Mouse (Mus musculus): Measurements from ENCODE around the gene Sos1.

Gene Sos1

GRCm38 (mm10) chr17:80480031-80480854, at the start of gene Sos1:
Gene Sos1 (minus strand): TSS chr17:80480453.
- peak; percentile 95 to 97 for DNase-seq (ENCODE audit: low spot score in 2 of 2)

DNA sequence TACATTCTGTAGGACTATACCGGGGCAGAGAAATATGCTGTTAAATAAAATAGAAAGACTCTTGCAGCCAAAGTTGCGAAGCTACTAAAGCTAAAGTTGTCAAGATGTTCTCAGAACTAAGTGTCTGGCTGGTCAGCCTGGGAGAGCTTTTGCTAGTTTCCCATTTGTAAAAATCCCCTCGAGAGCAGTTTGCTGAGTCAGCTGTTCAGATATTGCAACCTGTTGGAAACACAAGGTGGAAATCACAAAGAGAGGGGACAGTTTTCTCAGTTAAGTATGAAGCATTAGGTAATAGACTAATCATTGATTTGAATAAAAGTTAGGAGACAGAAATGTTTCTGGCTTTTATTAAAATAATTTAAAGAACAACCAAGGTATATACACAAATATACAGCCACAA, 43.0 kb upstream of the Sos1 start:
- no peak for DNase-seq (ENCODE audit: low spot score in 2 of 2)

DNA sequence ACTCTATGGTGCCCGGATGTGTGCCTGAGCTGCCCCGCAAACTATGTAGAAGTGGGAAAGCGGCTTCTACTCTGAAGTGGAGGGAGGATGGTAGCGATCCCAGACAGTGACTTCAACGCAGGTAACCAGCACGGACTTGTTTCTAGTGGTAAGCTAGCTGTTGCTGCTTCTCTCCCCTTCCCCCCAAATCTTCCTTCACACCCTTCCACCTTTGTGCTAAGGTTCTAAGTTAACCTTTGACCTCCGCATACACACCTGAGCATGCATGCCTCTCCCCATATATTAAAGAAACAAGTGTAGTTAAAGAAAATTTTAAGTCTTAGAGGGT, 41.9 kb upstream of the Sos1 start:
- DNase-seq (ENCODE audit: low spot score in 2 of 2), result no peak

DNA sequence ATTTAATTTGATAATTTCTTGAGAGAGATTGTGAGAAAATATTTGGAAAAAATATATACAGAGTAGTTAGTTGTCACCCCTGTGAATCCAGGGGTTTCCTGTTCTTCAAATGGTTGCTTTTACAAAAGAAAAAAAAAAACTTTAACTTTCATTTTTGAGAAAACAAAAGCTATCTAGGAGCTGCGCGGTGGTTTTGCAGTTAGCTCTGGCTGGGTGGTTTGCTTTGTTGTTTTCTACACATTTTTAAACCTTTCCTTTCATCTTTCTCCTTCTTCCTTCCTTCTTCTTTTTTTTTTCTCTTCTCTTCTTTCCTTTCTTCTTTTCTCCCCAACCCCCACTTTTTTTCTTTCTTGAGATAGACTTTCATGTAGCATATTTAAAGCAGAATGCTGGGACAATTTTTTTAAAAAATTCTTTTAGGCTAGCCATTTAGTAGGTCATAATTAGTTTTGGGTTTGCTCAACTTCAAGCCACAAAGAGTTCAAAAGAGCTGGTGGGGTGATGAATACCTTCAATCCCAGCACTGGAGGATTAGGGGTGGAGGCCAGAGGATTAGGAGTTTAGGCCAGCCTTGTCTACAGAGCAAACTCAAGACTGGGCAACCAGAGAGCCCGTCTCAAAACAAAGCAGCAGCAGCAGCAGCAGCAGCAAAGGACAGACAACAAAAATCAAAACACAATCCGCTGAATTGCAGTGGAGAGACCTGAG, 41.4 kb upstream of the Sos1 start:
- DNase-seq (ENCODE audit: low spot score in 2 of 2), result no peak

GRCm38 (mm10) chr17:80520537-80520936, 40.3 kb upstream of the Sos1 start:
- DNase-seq (ENCODE audit: low spot score in 2 of 2), result no peak

DNA sequence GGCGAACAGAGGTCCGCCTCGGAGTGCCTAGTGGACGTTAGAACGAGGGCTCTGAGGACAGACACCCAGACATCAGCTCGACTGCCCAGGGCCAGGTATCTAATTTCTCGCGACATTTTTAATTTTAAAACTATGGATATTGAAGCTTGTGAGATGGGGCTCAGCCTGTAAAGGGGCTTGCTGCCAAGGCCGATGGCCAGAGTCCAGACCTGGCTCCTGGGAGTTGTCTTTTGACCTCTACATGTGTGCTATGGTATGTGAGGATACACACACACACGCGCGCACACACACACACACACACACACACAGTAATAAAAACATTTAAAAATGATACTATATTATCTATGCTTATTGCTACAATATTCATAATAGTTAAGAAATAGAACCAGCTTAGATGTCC, 38.6 kb upstream of the Sos1 start:
- DNase-seq (ENCODE audit: low spot score in 2 of 2), result no peak

- DNase-seq (ENCODE audit: low spot score in 2 of 2), result no peak
Measured at GRCm38 (mm10) chr17:80517244-80517643, 37.0 kb upstream of the Sos1 start.

- DNase-seq (ENCODE audit: low spot score in 2 of 2), result no peak
Measured at GRCm38 (mm10) chr17:80515956-80516355, 35.7 kb upstream of the Sos1 start.

DNA sequence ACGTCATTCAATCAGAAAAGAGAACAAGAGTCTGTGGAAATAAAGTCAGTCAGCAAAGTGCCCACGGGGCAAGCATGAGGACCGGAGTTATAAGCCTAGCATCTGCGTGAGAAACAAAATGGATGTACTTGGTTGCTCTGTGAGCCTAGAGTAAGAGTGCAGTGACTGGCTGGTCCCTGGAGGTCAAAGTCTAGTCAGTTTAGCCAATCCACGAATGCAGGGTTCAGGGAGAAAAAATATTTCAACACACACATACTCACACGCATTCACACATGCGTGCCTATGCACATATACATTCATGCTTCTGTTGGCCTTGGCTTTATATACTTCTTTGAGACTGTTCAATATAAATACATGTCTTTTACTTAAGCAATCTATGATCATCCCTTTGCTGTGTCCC, 35.3 kb upstream of the Sos1 start:
- no peak for DNase-seq (ENCODE audit: low spot score in 2 of 2)

GRCm38 (mm10) chr17:80513766-80514165, 33.5 kb upstream of the Sos1 start:
- no peak for DNase-seq (ENCODE audit: low spot score in 2 of 2)

DNA sequence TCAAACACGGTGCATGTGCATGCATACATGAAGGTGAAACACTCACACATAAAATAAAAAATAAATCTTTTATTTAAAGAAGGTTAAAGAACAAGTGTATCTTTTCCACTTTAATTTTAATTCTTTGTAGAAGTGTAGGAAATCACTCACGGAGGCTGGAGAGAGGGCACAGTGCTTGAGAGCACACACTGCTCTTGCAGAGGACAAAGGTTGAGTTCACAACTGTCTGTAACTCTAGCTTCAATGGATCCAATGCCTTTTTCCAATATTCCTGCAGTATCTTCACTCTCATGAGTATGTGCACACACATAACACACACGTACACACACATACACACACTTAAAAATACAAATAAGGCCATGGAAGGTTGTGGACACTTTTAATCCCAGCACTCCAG, 30.2 kb upstream of the Sos1 start:
- no peak for DNase-seq (ENCODE audit: low spot score in 2 of 2)

GRCm38 (mm10) chr17:80509494-80510458, 29.5 kb upstream of the Sos1 start:
- DNase-seq (ENCODE audit: low spot score in 2 of 2), result no peak

DNA sequence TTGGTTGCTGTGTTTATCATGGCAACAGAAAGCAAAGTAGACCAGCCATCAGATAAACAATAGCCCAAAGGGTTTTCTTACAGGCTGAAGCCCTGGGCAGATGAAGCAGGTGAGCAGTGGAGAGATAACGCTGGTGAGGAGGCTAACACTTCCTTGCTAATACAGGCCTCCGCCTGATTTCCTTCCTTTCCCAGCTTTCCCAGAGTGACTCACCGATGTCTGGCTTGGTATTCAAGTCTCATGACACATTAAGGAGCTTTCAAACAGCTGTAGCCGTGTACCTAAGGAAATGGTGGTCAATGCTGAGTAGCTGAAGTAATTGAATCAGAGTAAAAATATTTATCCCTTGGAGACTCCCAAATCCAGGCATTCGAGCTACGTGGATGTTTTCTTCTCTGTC, 25.5 kb upstream of the Sos1 start:
- no peak for DNase-seq (ENCODE audit: low spot score in 2 of 2)

DNA sequence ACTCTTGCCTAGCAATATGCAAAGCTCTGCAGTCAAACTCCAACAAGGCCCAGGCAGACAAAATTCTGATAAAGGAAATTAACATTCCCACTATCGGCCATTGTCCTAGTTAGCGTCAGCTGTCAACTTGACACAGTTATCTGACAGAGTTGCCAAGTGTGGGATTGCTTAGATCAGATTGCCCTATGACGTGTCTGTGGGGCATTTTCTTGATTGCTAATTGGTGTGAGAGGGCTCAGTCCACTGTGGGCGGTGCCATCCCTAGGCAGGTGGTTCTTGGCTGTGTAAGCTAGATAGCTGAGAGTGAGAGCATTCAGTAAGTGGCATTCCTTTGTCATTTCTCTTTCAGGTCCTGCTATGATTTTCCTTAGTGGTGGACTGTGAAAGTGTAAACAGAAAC, 25.1 kb upstream of the Sos1 start:
- DNase-seq (ENCODE audit: low spot score in 2 of 2), result no peak

- DNase-seq (ENCODE audit: low spot score in 2 of 2), result no peak
Measured at GRCm38 (mm10) chr17:80501805-80502172, 21.5 kb upstream of the Sos1 start.

DNA sequence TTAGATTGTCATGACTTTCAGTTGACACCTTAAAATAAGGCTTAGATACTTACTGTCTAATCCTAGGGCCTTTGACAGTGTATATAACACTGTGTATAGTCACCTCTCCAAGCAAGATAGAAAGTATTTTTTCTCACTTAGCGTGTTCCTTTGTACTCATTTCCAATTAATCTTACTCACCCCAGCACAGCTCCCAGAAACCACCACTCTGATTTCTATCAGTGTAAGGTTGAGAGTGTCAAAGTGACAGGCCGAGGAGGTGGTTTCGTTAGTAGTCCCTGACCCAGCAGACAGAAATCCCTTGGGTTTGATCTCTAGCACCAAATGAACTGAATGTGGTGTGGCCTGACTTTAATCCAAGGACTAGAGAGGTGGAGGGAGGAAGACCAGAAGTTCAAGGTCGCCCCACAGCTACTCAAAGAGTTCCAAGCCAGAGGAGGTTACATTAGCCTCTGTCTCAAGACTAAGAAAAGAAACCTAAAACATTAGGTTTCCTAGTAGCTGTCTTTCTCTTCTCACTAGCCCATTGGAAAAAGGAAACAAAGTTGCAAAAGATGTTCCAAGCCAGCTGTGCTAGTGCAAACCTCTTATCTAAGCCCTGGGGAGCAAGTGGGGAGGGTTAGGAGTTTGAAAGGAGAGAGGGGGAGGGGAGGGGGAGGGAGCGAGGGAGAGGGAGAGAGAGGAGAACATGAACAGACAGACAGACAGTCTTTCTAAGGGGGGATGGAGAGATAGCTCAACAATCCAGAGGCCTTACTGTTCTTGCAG, 21.0 kb upstream of the Sos1 start:
- DNase-seq (ENCODE audit: low spot score in 2 of 2), result no peak

- no peak for DNase-seq (ENCODE audit: low spot score in 2 of 2)
Measured at GRCm38 (mm10) chr17:80500025-80500424, 19.8 kb upstream of the Sos1 start.

DNA sequence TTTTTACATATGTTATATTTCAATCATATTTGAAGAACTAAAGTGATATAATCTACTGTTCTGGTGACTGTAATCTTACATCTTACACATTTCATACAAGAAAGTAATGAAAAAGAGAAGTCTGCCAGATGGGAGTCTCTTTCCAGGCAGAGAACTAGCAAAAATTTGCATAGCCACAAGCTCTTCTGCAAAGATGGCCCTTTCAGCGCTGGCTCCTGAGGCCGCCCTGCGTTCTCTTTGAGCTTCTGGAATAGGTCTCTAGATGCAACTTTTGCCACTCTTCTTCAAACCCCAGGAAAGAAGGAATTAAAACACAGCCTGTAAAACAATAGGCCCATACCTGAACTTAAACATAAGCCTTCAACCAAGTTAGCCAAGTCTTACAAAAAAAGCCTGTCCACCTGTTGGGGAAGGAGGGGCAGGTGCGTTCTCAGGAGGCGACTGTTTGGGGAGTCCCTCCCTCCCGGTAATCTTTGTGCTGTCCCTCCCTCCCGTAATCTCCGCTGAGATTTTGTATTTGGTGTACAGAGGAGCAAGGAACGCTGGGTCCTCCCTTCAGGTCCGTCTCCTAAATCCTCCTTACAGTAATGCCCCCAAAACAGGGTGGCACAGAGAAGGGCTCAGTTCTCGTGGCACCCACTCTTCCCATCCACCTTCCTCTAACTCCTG, 18.5 kb upstream of the Sos1 start:
- DNase-seq (ENCODE audit: low spot score in 2 of 2), result no peak

DNA sequence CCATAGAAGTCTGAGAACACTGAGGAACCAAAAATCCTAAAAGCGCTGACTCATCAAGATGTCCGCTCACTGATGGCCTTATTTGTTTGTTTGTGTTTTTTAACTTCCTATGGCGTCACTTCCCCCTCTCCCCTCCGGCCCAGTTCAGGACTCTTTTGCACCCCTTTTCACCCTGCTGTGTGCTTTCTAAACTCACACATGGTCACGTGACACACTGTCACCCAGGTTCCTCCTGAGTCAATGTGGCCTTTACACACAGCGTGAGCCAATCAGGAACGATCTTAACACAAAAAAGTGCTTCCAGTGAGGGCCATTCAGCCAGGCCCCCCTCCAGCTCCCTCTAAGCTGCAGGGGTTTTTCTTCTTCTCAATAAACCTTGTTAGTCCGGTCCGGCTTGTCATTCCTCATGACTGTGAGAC, 16.9 kb upstream of the Sos1 start:
- no peak for DNase-seq (ENCODE audit: low spot score in 2 of 2)

DNA sequence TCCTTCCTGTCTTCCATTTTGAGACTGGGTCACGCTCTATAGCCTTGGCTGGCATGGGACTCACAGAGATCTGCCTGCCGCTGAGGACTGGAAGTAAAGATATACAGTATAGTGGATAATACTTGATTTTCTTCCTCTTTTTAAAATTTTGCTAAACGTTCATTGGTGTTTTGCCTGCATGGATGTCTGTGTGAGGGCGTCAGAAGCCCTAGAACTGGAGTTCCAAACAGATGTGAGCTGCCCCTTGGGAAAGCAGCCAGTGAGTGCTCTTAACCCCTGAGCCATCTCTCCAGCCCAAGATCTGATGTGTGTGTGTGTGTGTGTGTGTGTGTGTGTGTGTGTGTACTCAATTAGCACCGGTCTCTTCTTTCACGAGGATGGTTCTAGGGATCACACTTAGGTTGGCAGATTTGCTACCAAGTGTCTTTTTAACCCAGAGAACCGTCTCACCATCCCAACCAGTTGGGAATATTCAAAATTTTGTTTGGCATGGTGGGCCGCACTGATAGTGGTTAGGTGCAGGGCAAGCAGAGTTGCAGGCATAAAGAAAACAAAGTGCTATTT, 16.4 kb upstream of the Sos1 start:
- DNase-seq (ENCODE audit: low spot score in 2 of 2), result no peak

- DNase-seq (ENCODE audit: low spot score in 2 of 2), result no peak
Measured at GRCm38 (mm10) chr17:80496185-80496584, 15.9 kb upstream of the Sos1 start.
